Mouse (Mus musculus) MEL (cell line): ENCODE measurements around the gene Lsm2. TPM values are rescaled to one million over a fixed set of nuclear protein-coding genes. Genes with fewer than 3 reads are reported as not detected.

Source experiments
- DNase-seq: peaks from one replicate; pipeline ENCODE4 v3.0.0; 2011; ENCODE audit warnings: low read depth, low spot score
- H3K27ac ChIP-seq: 2 replicates; pipeline ENCODE4 v1.5.1; 2012; ENCODE audit warnings: low read depth, mild to moderate bottlenecking, control low read depth, low read length, moderate library complexity; ENCODE audit not compliant: control insufficient read depth
- H3K27me3 ChIP-seq, 2 experiments: fragments of 150-350 bp in 1 of 2; sonication (generic) in 1 of 2; 2 replicates each; pipeline ENCODE4 v1.6.1; 2012; ENCODE audit warnings: low read length in 2 of 2, mild to moderate bottlenecking in 2 of 2, improper control_type of control experiment in 1 of 2, moderate library complexity in 1 of 2; ENCODE audit not compliant: insufficient read depth in 2 of 2, control insufficient read depth in 1 of 2
- H3K36me3 ChIP-seq, 2 experiments: 2 replicates each; pipeline ENCODE4 v1.6.1; 2012 to 2014; ENCODE audit warnings: low read length in 2 of 2, improper control_type of control experiment in 1 of 2, inconsistent platforms in 1 of 2, mild to moderate bottlenecking in 1 of 2; ENCODE audit not compliant: insufficient read depth in 2 of 2, control insufficient read depth in 1 of 2
- H3K4me1 ChIP-seq, 2 experiments: fragments of 150-350 bp in 1 of 2; sonication (generic) in 1 of 2; 2 replicates each; pipeline ENCODE4 v1.6.1; 2012; ENCODE audit warnings: low read length in 2 of 2, improper control_type of control experiment in 1 of 2, mild to moderate bottlenecking in 1 of 2; ENCODE audit not compliant: insufficient read depth in 2 of 2, control insufficient read depth in 1 of 2
- H3K4me3 ChIP-seq, 2 experiments: fragments of 150-350 bp in 1 of 2; sonication (generic) in 1 of 2; 2 replicates each; pipeline ENCODE4 v1.5.1; 2012; ENCODE audit warnings: low read depth in 2 of 2, low read length in 2 of 2, mild to moderate bottlenecking in 2 of 2, moderate library complexity in 2 of 2, control low read depth in 1 of 2, improper control_type of control experiment in 1 of 2; ENCODE audit not compliant: control insufficient read depth in 1 of 2, insufficient read depth in 1 of 2
- H3K79me2 ChIP-seq: 2 replicates; pipeline ENCODE4 v1.6.1; 2012; ENCODE audit warnings: mild to moderate bottlenecking, low read length, moderate library complexity; ENCODE audit not compliant: control insufficient read depth, poor library complexity, insufficient read depth
- H3K9ac ChIP-seq: 2 replicates; pipeline ENCODE4 v1.6.1; 2012; ENCODE audit warnings: low read depth, mild to moderate bottlenecking, control low read depth, low read length, moderate library complexity; ENCODE audit not compliant: control insufficient read depth, poor library complexity, severe bottlenecking
- H3K9me3 ChIP-seq: fragments of 150-350 bp; sonication (generic); replicated peaks from 2 replicates; pipeline ENCODE4 v1.6.1; 2012; ENCODE audit warnings: mild to moderate bottlenecking, low read length, improper control_type of control experiment, moderate library complexity; ENCODE audit not compliant: insufficient read depth
- CHD1 ChIP-seq: IDR thresholded peaks from 2 replicates; pipeline ENCODE4 v1.6.1; 2012; ENCODE audit warnings: low read depth, mild to moderate bottlenecking, inconsistent platforms, low read length, improper control_type of control experiment
- CHD2 ChIP-seq: IDR thresholded peaks from 2 replicates; pipeline ENCODE4 v1.6.1; 2011; ENCODE audit warnings: low read length, improper control_type of control experiment
- CTCF ChIP-seq, 3 experiments: IDR thresholded peaks in 2 of 3; conservative IDR thresholded peaks in 1 of 3; 2 replicates each; pipeline ENCODE4 v1.5.1; 2011 to 2012; ENCODE audit warnings: low read length in 3 of 3, low read depth in 2 of 3, mild to moderate bottlenecking in 2 of 3, improper control_type of control experiment in 1 of 3, inconsistent platforms in 1 of 3, mixed read lengths in 1 of 3, moderate library complexity in 1 of 3; ENCODE audit not compliant: control insufficient read depth in 1 of 3, insufficient read depth in 1 of 3, poor library complexity in 1 of 3, severe bottlenecking in 1 of 3
- E2F4 ChIP-seq: IDR thresholded peaks from 2 replicates; pipeline ENCODE4 v1.6.1; 2011; ENCODE audit warnings: low read depth, low read length, improper control_type of control experiment, borderline replicate concordance
- GABPA ChIP-seq: IDR thresholded peaks from 2 replicates; pipeline ENCODE4 v1.6.1; 2012; ENCODE audit warnings: low read depth, mild to moderate bottlenecking, inconsistent platforms, low read length, improper control_type of control experiment, moderate library complexity
- GATA1 ChIP-seq: IDR thresholded peaks from 2 replicates; pipeline ENCODE4 v1.6.1; 2011; ENCODE audit warnings: low read depth, low read length, improper control_type of control experiment
- JUND ChIP-seq: IDR thresholded peaks from 2 replicates; pipeline ENCODE4 v1.6.1; 2011; ENCODE audit warnings: low read depth, mild to moderate bottlenecking, improper control_type of control experiment, low read length
- KAT2A ChIP-seq: conservative IDR thresholded peaks from 2 replicates; pipeline ENCODE4 v1.6.1; 2012; ENCODE audit warnings: low read depth, low read length, improper control_type of control experiment, inconsistent platforms
- MAFK ChIP-seq: IDR thresholded peaks from 2 replicates; pipeline ENCODE4 v1.6.1; 2011; ENCODE audit warnings: low read depth, mild to moderate bottlenecking, low read length, improper control_type of control experiment, borderline replicate concordance
- MAX ChIP-seq: IDR thresholded peaks from 2 replicates; pipeline ENCODE4 v1.6.1; 2011; ENCODE audit warnings: low read length, improper control_type of control experiment
- MAZ ChIP-seq: IDR thresholded peaks from 2 replicates; pipeline ENCODE4 v1.6.1; 2012; ENCODE audit warnings: low read depth, mild to moderate bottlenecking, inconsistent platforms, low read length, improper control_type of control experiment
- MEF2A ChIP-seq: IDR thresholded peaks from 2 replicates; pipeline ENCODE4 v1.6.1; 2014; ENCODE audit warnings: low read depth, mild to moderate bottlenecking, inconsistent platforms, low read length, improper control_type of control experiment; ENCODE audit not compliant: poor library complexity, insufficient replicate concordance, severe bottlenecking; ENCODE audit errors: extremely low read depth
- MYB ChIP-seq: IDR thresholded peaks from 2 replicates; pipeline ENCODE4 v1.6.1; 2011; ENCODE audit warnings: mild to moderate bottlenecking, low read depth, low read length, improper control_type of control experiment
- MYC ChIP-seq: IDR thresholded peaks from 2 replicates; pipeline ENCODE4 v1.6.1; 2011; ENCODE audit warnings: low read depth, mild to moderate bottlenecking, low read length, improper control_type of control experiment, moderate library complexity
- NRF1 ChIP-seq: IDR thresholded peaks from 2 replicates; pipeline ENCODE4 v1.6.1; 2014; ENCODE audit warnings: low read depth, mild to moderate bottlenecking, inconsistent platforms, low read length, improper control_type of control experiment, moderate library complexity; ENCODE audit not compliant: poor library complexity, insufficient read depth, severe bottlenecking
- POLR2A ChIP-seq, 2 experiments: IDR thresholded peaks; 2 replicates each; pipeline ENCODE4 v1.6.1; 2011 to 2012; ENCODE audit warnings: low read length in 2 of 2, mild to moderate bottlenecking in 2 of 2, control low read depth in 1 of 2, improper control_type of control experiment in 1 of 2, low read depth in 1 of 2, moderate library complexity in 1 of 2; ENCODE audit not compliant: control insufficient read depth in 1 of 2, insufficient read depth in 1 of 2, poor library complexity in 1 of 2
- RAD21 ChIP-seq: IDR thresholded peaks from 2 replicates; pipeline ENCODE4 v1.6.1; 2011; ENCODE audit warnings: mild to moderate bottlenecking, low read depth, low read length, improper control_type of control experiment
- RCOR1 ChIP-seq: IDR thresholded peaks from 2 replicates; pipeline ENCODE4 v1.6.1; 2012; ENCODE audit warnings: low read depth, mild to moderate bottlenecking, inconsistent platforms, low read length, improper control_type of control experiment
- TBP ChIP-seq: IDR thresholded peaks from 2 replicates; pipeline ENCODE4 v1.8.0; 2011; ENCODE audit warnings: low read depth, low read length, improper control_type of control experiment
- USF1 ChIP-seq: IDR thresholded peaks from 2 replicates; pipeline ENCODE4 v1.6.1; 2014; ENCODE audit warnings: low read depth, mild to moderate bottlenecking, inconsistent platforms, low read length, improper control_type of control experiment, moderate library complexity
- USF2 ChIP-seq, 2 experiments: IDR thresholded peaks; 2 replicates each; pipeline ENCODE4 v1.6.1; 2011 to 2012; ENCODE audit warnings: improper control_type of control experiment in 2 of 2, low read length in 2 of 2, borderline replicate concordance in 1 of 2, inconsistent platforms in 1 of 2, low read depth in 1 of 2, mild to moderate bottlenecking in 1 of 2; ENCODE audit not compliant: insufficient read depth in 1 of 2
- ZKSCAN1 ChIP-seq: IDR thresholded peaks from 2 replicates; pipeline ENCODE4 v1.6.1; 2012; ENCODE audit warnings: low read depth, mild to moderate bottlenecking, inconsistent platforms, low read length, improper control_type of control experiment, moderate library complexity
- polyA plus RNA-seq, 2 experiments: library from polyadenylated mRNA; stranded (reverse) in 1 of 2; unstranded in 1 of 2; fragments of >175 nt in 1 of 2; fragments of >200 nt in 1 of 2; gene quantifications; 2 replicates each; pipeline versions ENCODE4 v1.2.1 to v1.2.4; 2012; ENCODE audit warnings: low replicate concordance in 2 of 2, low read depth in 1 of 2; ENCODE audit not compliant: insufficient read length in 2 of 2, insufficient read depth in 1 of 2, missing spikeins in 1 of 2
- total RNA-seq: library from RNA; depleted of rRNA; stranded (reverse); fragments of 300-350 nt; gene quantifications from 2 replicates; pipeline ENCODE4 v1.2.3, GENCODE M21; 2012

The Lsm2 gene
- total and polyA plus RNA-seq, 3 experiments = 57.9 to 180 TPM; not detected in 1

DNA sequence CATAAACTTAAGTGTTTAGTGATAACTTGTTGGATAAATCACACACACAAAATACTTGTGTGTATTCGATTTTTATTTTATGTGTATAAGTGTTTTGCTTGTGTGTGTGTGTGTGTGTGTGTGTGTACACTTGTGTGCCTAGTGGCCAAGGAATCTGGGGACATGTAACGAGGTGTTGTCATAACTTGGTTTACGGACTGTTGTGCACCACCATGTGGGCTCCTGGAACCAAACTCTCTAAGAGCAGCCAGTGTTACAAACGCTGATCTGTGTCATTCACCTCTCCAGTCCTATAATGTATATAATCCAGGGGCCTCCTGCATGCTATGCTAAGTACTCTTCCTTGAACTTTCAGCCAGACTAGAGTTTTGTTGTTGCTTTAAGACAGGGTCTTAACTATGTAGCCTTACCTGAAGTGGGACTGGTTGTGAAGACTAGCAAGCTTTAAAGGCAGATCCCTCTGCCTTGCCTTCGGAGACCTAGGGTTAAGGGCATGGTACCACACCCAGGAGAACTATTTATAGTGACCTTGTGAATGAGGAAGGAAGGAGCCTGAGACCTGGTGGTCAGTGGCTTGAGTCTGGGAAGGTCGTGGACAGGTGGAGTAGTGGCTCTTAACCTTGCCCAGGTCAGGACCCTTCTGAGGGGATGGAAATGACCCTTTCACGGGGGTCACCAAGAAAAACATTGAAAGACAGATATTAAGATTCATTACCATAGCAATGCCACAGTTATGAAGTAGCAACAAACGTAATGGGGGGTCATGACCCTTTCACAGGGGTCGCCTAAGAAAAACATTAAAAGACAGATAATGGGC, 21.6 kb downstream of the Lsm2 start:
- no peaks in the 10 kb centered on the region for H3K9me3 ChIP-seq
- peaks cover 0 to 13% of the 10 kb centered on the region in 2 experiments; a peak in 2 of 4 replicates for H3K4me1 ChIP-seq
- H3K79me2 ChIP-seq = peaks cover 68% of the 10 kb centered on the region
- peak overlapping the region; percentile 99 for H3K27ac ChIP-seq
- H3K27me3 ChIP-seq = no peaks in the 10 kb centered on the region
- peak overlapping the region; percentile 100 for H3K9ac ChIP-seq
- H3K4me3 ChIP-seq = peak overlapping the region; percentile 64 to 89
- H3K36me3 ChIP-seq = peaks cover 0 to 7% of the 10 kb centered on the region in 2 experiments; a peak in 3 of 4 replicates
- TF ChIP-seq CHD1 (0 out of 2 replicates have a peak, but pooled peaks have one; percentile 74), POLR2A (IDR thresholded peaks at IDR 0.05; ENCODE audit: control insufficient read depth in 1 of 2, insufficient read depth in 1 of 2, low read depth in 1 of 2, low read length in 2 of 2, poor library complexity in 1 of 2) (no peak), ZKSCAN1 (no peak), RCOR1 (no peak)
- peak; percentile 37 for DNase-seq

DNA sequence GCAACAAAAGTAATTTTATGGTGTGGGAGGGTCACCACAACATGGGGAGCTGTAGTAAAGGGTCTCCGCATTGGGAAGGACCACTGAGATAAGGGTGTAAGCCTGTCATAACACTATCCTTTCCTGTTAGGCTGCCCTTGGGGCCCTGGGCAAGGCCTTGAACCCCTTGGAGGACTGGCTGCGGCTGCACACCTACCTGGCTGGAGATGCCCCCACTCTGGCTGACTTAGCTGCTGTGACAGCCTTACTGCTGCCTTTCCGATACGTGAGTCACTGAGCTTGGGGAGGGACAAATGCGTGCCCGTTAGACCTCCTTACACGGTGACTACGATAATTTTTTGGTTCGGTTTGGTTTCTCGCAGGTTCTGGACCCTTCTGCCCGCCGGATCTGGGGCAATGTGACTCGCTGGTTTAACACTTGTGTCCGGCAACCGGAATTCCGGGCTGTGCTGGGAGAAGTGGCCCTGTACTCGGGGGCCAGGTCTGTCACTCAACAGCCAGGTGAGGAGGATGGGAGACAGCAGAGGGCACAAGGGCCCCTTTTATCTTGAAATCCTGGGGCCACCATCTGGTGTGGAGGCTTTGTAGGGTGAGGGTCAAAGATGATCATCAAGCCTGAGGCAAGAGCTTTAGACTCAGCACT, 22.5 kb downstream of the Lsm2 start:
- TF ChIP-seq CTCF (IDR thresholded peaks at IDR 0.05 in 2 of 3, conservative IDR thresholded peaks at IDR 0.05 in 1 of 3; ENCODE audit: control insufficient read depth in 1 of 3, insufficient read depth in 1 of 3, low read depth in 2 of 3, low read length in 3 of 3, poor library complexity in 1 of 3, severe bottlenecking in 1 of 3) (no peak), MAX (no peak), USF1 (no peak), MYC (no peak), MEF2A (no peak), TBP (no peak)
- Histone ChIP-seq H3K9ac (peak overlapping the region; percentile 100), H3K4me1 (peaks cover 0 to 13% of the 10 kb centered on the region in 2 experiments; a peak in 2 of 4 replicates), H3K79me2 (peaks cover 59% of the 10 kb centered on the region), H3K4me3 (no peak overlapping the region), H3K27ac (0 out of 2 replicates have a peak overlapping the region, but pooled peaks have one; percentile 22), H3K36me3 (peaks cover 2 to 7% of the 10 kb centered on the region in 2 experiments; a peak in 3 of 4 replicates), H3K27me3 (no peaks in the 10 kb centered on the region), H3K9me3 (no peaks in the 10 kb centered on the region)
- DNase-seq = no peak

DNA sequence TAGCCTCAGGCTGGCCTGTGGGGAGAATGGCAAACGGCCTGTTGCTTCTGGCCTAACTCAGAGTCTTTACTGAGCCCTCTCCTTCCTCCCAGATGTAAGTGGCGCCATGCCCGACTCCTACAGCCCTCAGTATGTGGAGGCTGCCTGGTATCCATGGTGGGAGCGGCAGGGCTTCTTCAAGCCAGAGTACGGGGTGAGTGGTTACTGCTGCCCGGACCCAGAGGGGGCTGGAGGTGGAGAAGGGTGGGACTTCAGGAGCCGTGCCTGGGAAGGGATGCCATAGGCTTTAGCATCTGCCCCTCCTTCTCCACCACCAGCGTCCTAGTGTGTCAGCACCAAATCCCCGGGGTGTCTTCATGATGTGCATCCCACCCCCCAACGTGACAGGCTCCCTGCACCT, 23.5 kb downstream of the Lsm2 start:
- Histone ChIP-seq H3K79me2 (peaks cover 50% of the 10 kb centered on the region), H3K4me3 (no peak overlapping the region), H3K4me1 (peaks cover 0 to 13% of the 10 kb centered on the region in 2 experiments; a peak in 2 of 4 replicates), H3K9me3 (no peaks in the 10 kb centered on the region), H3K36me3 (peaks cover 6 to 7% of the 10 kb centered on the region in 2 experiments), H3K27me3 (no peaks in the 10 kb centered on the region), H3K9ac (no peak overlapping the region), H3K27ac (no peak overlapping the region)
- DNase-seq = no peak
- TF ChIP-seq GATA1 = no peak
- TF ChIP-seq KAT2A = no peak
- no peak for TF ChIP-seq MYB
- no peak for TF ChIP-seq E2F4
- TF ChIP-seq JUND = no peak
- no peak for TF ChIP-seq MAFK
- TF ChIP-seq RAD21 = no peak
- TF ChIP-seq ZKSCAN1 = no peak
- no peak for TF ChIP-seq USF1
- no peak for TF ChIP-seq NRF1
- no peak for TF ChIP-seq CHD1
- no peak for TF ChIP-seq GABPA
- no peak for TF ChIP-seq CHD2
- no peak for TF ChIP-seq MAZ
- TF ChIP-seq CTCF (IDR thresholded peaks at IDR 0.05 in 2 of 3, conservative IDR thresholded peaks at IDR 0.05 in 1 of 3; ENCODE audit: control insufficient read depth in 1 of 3, insufficient read depth in 1 of 3, low read depth in 2 of 3, low read length in 3 of 3, poor library complexity in 1 of 3, severe bottlenecking in 1 of 3) = no peak
- no peak for TF ChIP-seq USF2 (IDR thresholded peaks at IDR 0.05; ENCODE audit: borderline replicate concordance in 1 of 2, insufficient read depth in 1 of 2, low read depth in 1 of 2, low read length in 2 of 2)
